Mouse (Mus musculus) embryonic facial prominence, embryonic 14.5 days (tissue): Measurements from ENCODE around the gene Tubgcp3. TPM values are rescaled to one million over a fixed set of nuclear protein-coding genes. Genes with fewer than 3 reads are reported as not detected.
A peak's percentile ranks its signal among the peaks of the same experiment; 100 is the strongest.

Experiments
- ATAC-seq: fragments of 200-750 bp; cut with Nextera tagmentation; 2 replicates; pipeline ENCODE4 v1.8.0; 2017; ENCODE audit warnings: low read depth, moderate number of reproducible peaks, moderate TSS enrichment
- DNase-seq: peaks from one replicate; pipeline ENCODE4 v3.0.0-alpha.2; 2015; ENCODE audit warnings: low spot score
- H3K27ac ChIP-seq: fragments of 300-500 bp; sonication (generic); replicated peaks from 2 replicates; pipeline ENCODE4 v1.5.1; 2014; ENCODE audit warnings: low read depth, mild to moderate bottlenecking, low read length, moderate library complexity
- H3K27me3 ChIP-seq: fragments of 300-500 bp; sonication (generic); replicated peaks from 2 replicates; pipeline ENCODE4 v1.6.1; 2014; ENCODE audit warnings: low read length; ENCODE audit not compliant: control insufficient read depth, insufficient read depth
- H3K36me3 ChIP-seq: fragments of 300-500 bp; sonication (generic); 2 replicates; pipeline ENCODE4 v1.6.1; 2014; ENCODE audit warnings: low read length, mixed read lengths; ENCODE audit not compliant: control insufficient read depth, insufficient read depth
- H3K4me1 ChIP-seq: fragments of 300-500 bp; sonication (generic); 2 replicates; pipeline ENCODE4 v1.6.1; 2014; ENCODE audit warnings: antibody characterized with exemption, low read length; ENCODE audit not compliant: control insufficient read depth, insufficient read depth
- H3K4me2 ChIP-seq: fragments of 300-500 bp; sonication (generic); 2 replicates; pipeline ENCODE4 v1.6.1; 2014; ENCODE audit warnings: low read depth, mild to moderate bottlenecking, low read length, moderate library complexity, mixed read lengths
- H3K4me3 ChIP-seq: fragments of 300-500 bp; sonication (generic); 2 replicates; pipeline ENCODE4 v1.5.1; 2014; ENCODE audit warnings: low read depth, mild to moderate bottlenecking, low read length
- H3K9ac ChIP-seq: fragments of 300-500 bp; sonication (generic); 2 replicates; pipeline ENCODE4 v1.6.1; 2014; ENCODE audit warnings: low read depth, mild to moderate bottlenecking, low read length, moderate library complexity, mixed read lengths
- H3K9me3 ChIP-seq: fragments of 300-500 bp; sonication (generic); 2 replicates; pipeline ENCODE4 v1.6.1; 2016; ENCODE audit warnings: low read length; ENCODE audit not compliant: control insufficient read depth
- WGBS: fragments of 180-500 bp; shearing (Covaris S2); extraction: QIAGEN DNeasy Blood & Tissue Kit; methylation state at CpG from one replicate; pipeline ENCODE4 v1.1.7; 2014; 5-methylcytosine and 5-hydroxymethylcytosine counted together
- polyA plus RNA-seq: library from polyadenylated mRNA; unstranded; fragments of >200 nt; fragmentation: Nextera tagmentation; extraction: Ambion mirVana; gene quantifications from 2 replicates; pipeline ENCODE4 v1.2.1, GENCODE M21; 2014

Tubgcp3 gene
- 35.9 and 41.4 TPM in 2 replicates for polyA plus RNA-seq

DNA sequence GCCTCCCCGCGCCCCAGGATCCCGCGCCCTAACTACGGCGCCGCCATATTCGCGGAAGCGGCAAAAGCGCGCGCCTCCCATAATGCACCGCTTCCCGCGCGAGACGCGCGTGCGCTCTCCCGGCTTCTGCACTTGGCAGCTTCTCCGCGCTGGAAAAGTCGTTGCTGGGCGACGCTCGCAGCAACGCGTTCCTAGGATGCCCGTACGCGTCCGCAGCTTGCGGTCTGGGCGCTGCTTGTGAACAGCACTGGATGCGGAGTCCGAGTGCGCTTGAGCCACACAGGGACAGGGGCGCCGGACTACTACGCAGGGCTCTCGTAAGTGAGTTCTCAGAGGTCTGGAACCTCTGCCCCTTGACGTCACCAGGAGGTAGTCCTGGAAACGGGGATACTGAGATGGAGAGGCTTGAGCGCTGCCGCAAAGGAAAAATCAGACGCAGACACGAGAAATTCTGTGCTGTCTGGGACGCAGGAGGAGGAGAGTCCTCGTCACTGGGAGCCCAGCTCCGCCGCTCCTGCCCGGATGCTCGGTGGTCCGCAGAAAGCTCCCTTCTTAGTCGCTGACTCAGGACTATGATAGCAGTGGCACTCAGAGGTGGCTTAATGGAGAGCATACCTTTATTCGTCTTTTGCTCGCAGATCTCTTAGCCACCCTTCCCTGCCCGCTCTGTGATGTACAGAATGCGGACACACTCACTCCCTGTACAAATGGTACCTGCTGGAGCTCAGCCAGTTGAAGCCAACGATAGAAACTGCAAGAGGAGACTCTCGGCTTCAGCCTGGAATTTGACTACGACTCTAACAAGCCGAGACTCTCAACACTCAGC lies at the start of gene Tubgcp3:
Tubgcp3 (minus strand) TSS at position 193 of the 826 bp plus-strand sequence.
- H3K4me3 ChIP-seq, result peak within 1 kb of the TSS; percentile 96
- WGBS, result under 1% methylated on average over 60 of the region's 65 CpGs
- H3K27ac ChIP-seq, result peak within 1 kb of the TSS; percentile 81
- H3K9ac ChIP-seq, result peak within 1 kb of the TSS; percentile 93
- H3K27me3 ChIP-seq, result no peaks in the 10 kb centered on the region
- H3K9me3 ChIP-seq, result no peaks in the 10 kb centered on the region
- no peaks in the 10 kb centered on the region for H3K36me3 ChIP-seq
- ATAC-seq, result peak; percentile 95
- H3K4me2 ChIP-seq, result peak within 1 kb of the TSS; percentile 82
- H3K4me1 ChIP-seq, result peaks cover 9% of the 10 kb centered on the region
- peak; percentile 96 for DNase-seq

DNA sequence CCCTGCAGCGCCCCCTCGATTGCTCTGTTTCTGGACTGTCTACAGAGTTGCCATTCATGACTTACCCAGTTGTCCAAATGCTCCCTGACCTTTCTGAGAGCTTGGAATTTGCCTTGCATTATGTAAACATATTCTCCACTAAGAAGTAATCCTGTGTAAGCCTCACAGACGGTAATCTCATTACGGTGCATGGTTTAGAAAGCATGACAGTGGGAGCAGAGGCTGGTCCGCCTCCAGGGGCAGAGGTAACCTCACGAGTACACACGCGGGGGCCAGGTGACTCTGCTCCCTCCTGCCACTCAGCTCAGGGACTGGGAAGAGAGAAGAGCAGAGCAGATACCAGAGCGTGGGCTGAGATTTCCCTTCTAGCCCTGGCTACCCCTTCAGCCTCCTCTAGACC lies 47.0 kb upstream of the Tubgcp3 start:
- Histone ChIP-seq H3K27ac (no peak overlapping the region), H3K4me2 (no peak overlapping the region), H3K27me3 (no peaks in the 10 kb centered on the region), H3K9ac (no peak overlapping the region), H3K9me3 (no peaks in the 10 kb centered on the region), H3K4me1 (0 out of 2 replicates have a peak, but pooled peaks cover 8% of the 10 kb centered on the region), H3K4me3 (no peak overlapping the region), H3K36me3 (no peaks in the 10 kb centered on the region)
- ATAC-seq (no peak), DNase-seq (peak; percentile 8)
- 63% methylated on average over 9 of the region's 9 CpGs for WGBS

DNA sequence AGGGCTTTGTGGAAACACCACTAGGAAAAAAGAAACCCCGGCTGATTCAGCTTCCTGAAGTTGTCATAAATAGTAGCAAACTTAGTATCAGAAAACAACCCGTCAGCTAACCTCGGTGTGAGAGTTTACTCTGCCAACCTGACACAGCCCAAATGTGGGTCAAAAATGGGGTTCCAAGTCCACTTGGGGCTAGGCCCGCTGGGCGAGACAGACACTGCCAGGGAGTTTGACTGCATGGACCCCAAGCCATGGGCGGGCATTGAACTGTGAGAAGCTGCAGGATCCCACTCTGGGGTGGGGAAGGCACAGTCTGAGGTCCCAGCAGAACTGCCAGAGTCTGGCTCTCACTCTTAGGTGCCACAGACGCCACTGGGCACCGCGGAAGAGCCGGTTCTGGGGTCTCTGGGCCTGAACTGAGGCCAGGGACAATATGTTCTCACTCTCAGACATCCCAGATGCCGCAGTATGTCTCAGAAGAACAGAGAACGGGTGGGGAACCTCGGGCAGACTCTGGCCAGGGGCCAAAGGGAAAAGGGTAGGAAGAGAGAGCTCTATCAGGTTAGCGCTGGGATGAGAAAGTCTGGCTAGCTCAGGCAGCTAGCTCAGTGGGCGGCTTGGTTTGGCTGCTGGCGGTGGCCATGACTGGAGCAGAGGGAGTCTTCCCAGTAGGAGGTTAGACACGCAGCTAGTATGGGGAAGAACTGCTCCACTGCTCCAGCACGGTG lies 44.0 kb upstream of the Tubgcp3 start:
- 86% methylated on average over 18 of the region's 18 CpGs for WGBS

DNA sequence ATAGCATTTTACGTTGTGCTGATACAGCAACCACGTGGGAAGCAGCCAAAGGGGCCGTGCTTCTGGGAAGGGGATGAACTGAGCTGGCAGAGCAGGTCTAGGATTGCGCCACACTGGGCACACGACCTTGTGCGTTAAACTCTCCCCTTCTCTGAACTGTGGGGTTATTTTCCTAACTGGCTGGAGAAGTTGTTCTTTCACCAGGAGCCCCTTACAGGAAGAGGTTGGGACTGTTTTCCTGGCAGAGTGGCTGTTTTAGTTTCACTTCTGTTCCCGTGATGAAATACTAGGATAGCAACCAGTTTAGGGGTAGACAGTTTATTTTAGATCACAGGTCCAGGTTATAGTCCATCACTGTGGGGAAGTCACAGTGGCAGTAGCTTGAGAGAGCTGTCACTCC lies 39.6 kb upstream of the Tubgcp3 start:
- H3K4me2 ChIP-seq, result no peak overlapping the region
- no peaks in the 10 kb centered on the region for H3K27me3 ChIP-seq
- no peak overlapping the region for H3K9ac ChIP-seq
- DNase-seq (no peak), ATAC-seq (no peak)
- H3K36me3 ChIP-seq, result no peaks in the 10 kb centered on the region
- 0 out of 2 replicates have a peak, but pooled peaks cover 5% of the 10 kb centered on the region for H3K9me3 ChIP-seq
- H3K4me1 ChIP-seq, result no peaks in the 10 kb centered on the region
- H3K4me3 ChIP-seq, result no peak overlapping the region
- no peak overlapping the region for H3K27ac ChIP-seq
- WGBS, result 70% methylated on average over 7 of the region's 7 CpGs

More for the DNA sequence above, 44.0 kb upstream of the Tubgcp3 start:
- ATAC-seq, result no peak
- no peak overlapping the region for H3K4me3 ChIP-seq
- no peak overlapping the region for H3K9ac ChIP-seq
- no peaks in the 10 kb centered on the region for H3K9me3 ChIP-seq
- H3K4me1 ChIP-seq, result 0 out of 2 replicates have a peak, but pooled peaks cover 8% of the 10 kb centered on the region
- no peak overlapping the region for H3K27ac ChIP-seq
- H3K4me2 ChIP-seq, result no peak overlapping the region
- no peak for DNase-seq
- no peaks in the 10 kb centered on the region for H3K36me3 ChIP-seq
- no peaks in the 10 kb centered on the region for H3K27me3 ChIP-seq

DNA sequence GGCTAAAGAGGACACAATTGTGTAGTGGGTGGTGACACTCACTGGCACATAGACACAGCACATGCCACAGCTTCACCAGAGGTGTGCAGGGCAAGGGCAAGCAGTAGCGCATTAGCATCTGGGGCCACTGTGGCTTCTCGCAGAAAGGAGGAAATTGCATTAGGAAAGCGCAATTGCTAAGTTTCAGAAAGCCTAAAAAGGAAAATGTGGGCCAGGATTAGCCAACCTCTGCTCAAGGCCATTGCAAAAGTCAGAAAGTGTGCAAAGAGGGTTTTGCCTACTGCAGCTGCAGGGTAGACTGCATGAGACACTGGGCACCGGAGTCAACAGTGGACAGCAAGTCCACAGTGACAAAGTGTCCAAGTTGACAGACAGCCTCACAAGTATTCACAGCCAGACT lies 31.5 kb upstream of the Tubgcp3 start:
- Histone ChIP-seq H3K36me3 (no peaks in the 10 kb centered on the region), H3K27ac (no peak overlapping the region), H3K4me2 (no peak overlapping the region), H3K4me3 (no peak overlapping the region), H3K27me3 (no peaks in the 10 kb centered on the region), H3K4me1 (no peaks in the 10 kb centered on the region), H3K9me3 (0 out of 2 replicates have a peak, but pooled peaks cover 5% of the 10 kb centered on the region), H3K9ac (no peak overlapping the region)
- 79% methylated on average over 4 of the region's 4 CpGs for WGBS
- DNase-seq, result no peak
- ATAC-seq, result no peak

DNA sequence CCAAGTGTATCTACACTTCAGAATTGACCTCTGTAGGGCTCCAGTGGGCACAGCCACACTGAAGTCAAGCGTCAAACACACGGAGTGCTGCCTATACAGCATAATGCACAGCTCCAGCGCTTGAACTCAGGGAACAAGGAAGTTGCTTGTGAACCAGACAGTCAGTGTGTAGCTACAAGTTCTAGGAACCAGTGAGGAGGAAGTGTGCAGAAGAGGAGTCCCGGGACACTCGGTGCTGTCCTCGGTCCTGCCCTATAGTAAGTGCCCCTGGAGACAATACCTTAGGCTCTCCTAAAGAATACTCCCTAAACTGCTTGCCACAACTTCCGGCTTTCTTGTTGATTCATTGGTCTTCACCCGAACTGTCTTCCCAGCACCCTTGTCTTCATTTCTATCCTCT lies 30.2 kb upstream of the Tubgcp3 start:
- DNase-seq, result no peak
- Histone ChIP-seq H3K9me3 (0 out of 2 replicates have a peak, but pooled peaks cover 5% of the 10 kb centered on the region), H3K4me1 (no peaks in the 10 kb centered on the region), H3K4me2 (no peak overlapping the region), H3K9ac (no peak overlapping the region), H3K4me3 (no peak overlapping the region), H3K27ac (no peak overlapping the region), H3K36me3 (no peaks in the 10 kb centered on the region), H3K27me3 (no peaks in the 10 kb centered on the region)
- 46% methylated on average over 8 of the region's 8 CpGs for WGBS
- ATAC-seq, result no peak

DNA sequence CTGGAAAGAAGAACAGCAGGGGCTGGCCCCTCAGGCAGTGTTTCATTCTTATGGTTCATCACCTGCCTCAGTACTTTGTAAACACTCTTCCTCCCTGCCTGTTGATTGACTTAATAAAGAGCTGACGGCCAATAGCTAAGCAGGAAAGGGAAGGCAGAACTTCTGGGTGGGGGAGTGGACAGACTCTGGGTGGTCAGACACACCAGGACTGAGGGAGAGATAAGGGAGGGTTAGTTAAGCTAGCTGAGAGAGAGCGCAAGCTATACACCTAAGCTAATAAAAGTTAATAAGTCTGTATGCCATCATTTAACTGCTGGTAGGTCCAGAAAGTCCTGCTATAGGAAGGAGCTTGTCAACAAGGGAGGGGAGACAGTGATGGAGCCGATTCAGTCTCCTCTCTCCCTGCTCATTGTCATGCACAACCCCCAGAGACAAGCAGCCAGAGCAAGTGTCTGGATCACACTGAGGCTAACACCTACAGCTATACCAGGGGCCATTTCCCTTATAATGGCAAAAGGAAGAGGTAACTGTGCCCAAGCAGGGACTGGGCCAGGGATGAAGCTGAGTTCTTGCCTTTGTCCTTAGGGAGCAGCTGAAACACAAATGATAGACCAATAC lies 26.7 kb upstream of the Tubgcp3 start:
- ATAC-seq (no peak), DNase-seq (no peak)
- Histone ChIP-seq H3K4me2 (no peak overlapping the region), H3K36me3 (no peaks in the 10 kb centered on the region), H3K4me1 (no peaks in the 10 kb centered on the region), H3K9ac (no peak overlapping the region), H3K4me3 (no peak overlapping the region), H3K27ac (no peak overlapping the region), H3K9me3 (no peaks in the 10 kb centered on the region), H3K27me3 (no peaks in the 10 kb centered on the region)
- 32% methylated on average over 3 of the region's 3 CpGs for WGBS

DNA sequence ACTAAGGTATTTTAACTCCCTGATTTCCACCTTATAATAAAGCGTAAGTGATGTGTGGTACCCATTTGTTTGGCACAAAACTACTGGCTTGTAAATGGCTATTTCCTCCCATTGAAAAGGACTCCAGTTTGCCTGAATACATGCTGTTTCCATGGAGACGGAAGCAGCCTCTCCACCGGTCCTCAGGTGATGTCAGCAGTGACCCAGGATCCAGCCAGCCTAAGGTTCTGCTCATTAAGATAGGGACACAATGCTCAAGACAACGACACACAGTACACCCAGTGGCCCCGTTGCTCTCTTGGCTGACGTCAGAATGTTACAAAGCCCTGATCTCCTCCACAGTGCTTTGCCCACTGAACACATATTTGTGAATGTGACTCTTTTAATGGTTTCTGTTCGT lies 16.8 kb upstream of the Tubgcp3 start:
- no peak overlapping the region for H3K4me3 ChIP-seq
- no peaks in the 10 kb centered on the region for H3K9me3 ChIP-seq
- H3K27ac ChIP-seq, result no peak overlapping the region
- no peak overlapping the region for H3K4me2 ChIP-seq
- DNase-seq (no peak), ATAC-seq (no peak)
- no peak overlapping the region for H3K9ac ChIP-seq
- H3K36me3 ChIP-seq, result no peaks in the 10 kb centered on the region
- H3K4me1 ChIP-seq, result no peaks in the 10 kb centered on the region
- WGBS, result 61% methylated on average over 7 of the region's 7 CpGs
- H3K27me3 ChIP-seq, result no peaks in the 10 kb centered on the region
